Mouse (Mus musculus) E14TG2a.4 (cell line): ENCODE measurements at regions not wholly inside any gene's neighbourhood (a gene's known extent, or its start where the extent isn't known, plus 50 kb on each side); places are given as distances from the start of the nearest gene placed in this dataset.

Source experiments
- CTCF ChIP-seq: conservative IDR thresholded peaks from 2 replicates; pipeline ENCODE4 v1.5.1; 2014; ENCODE audit warnings: low read length
- NANOG ChIP-seq: IDR thresholded peaks from 2 replicates; pipeline ENCODE4 v1.6.1; 2014; ENCODE audit warnings: borderline replicate concordance, low read length, mixed read lengths

GRCm38 (mm10) chr9:57325962-57326361, 63.5 kb upstream of the 1700017B05Rik start:
- TF ChIP-seq NANOG (no peak), CTCF (no peak)
